Mouse (Mus musculus) neural tube, embryonic 10.5 days (tissue): ENCODE results near the gene Casq2.
"Not testable (repeated sequence)": the region's sequence is repeated elsewhere in the genome, so short reads cannot be mapped to it uniquely, and the experiment has no call there.

Experiments used
- DNase-seq: peaks from one replicate; pipeline ENCODE4 v3.0.0-alpha.2; 2017; ENCODE audit warnings: low spot score; ENCODE audit errors: extremely low spot score

Gene Casq2

GRCm38 (mm10) chr3:102163861-102164260, 77.6 kb downstream of the Casq2 start:
- not testable (repeated sequence) for DNase-seq

GRCm38 (mm10) chr3:102164911-102165310, 78.7 kb downstream of the Casq2 start:
- no peak for DNase-seq

- no peak for DNase-seq
Measured at GRCm38 (mm10) chr3:102165536-102166286, 79.5 kb downstream of the Casq2 start.

GRCm38 (mm10) chr3:102166287-102166620, 80.0 kb downstream of the Casq2 start:
- DNase-seq = no peak

GRCm38 (mm10) chr3:102166794-102167193, 80.6 kb downstream of the Casq2 start:
- no peak for DNase-seq

- DNase-seq = no peak
Measured at GRCm38 (mm10) chr3:102167555-102168210, 81.5 kb downstream of the Casq2 start.

GRCm38 (mm10) chr3:102169197-102169905, 83.1 kb downstream of the Casq2 start:
- DNase-seq = no peak

GRCm38 (mm10) chr3:102174118-102174865, 88.1 kb downstream of the Casq2 start:
- DNase-seq = no peak

GRCm38 (mm10) chr3:102175701-102176100, 89.5 kb downstream of the Casq2 start:
- DNase-seq = no peak

GRCm38 (mm10) chr3:102176116-102176515, 89.9 kb downstream of the Casq2 start:
- no peak for DNase-seq

- no peak for DNase-seq
Measured at GRCm38 (mm10) chr3:102177837-102178615, 91.8 kb downstream of the Casq2 start.

GRCm38 (mm10) chr3:102179869-102180268, 93.7 kb downstream of the Casq2 start:
- DNase-seq = no peak

- DNase-seq = no peak
Measured at GRCm38 (mm10) chr3:102180746-102181145, 94.5 kb downstream of the Casq2 start.

- no peak for DNase-seq
Measured at GRCm38 (mm10) chr3:102181191-102181590, 95.0 kb downstream of the Casq2 start.

GRCm38 (mm10) chr3:102182601-102183000, 96.4 kb downstream of the Casq2 start:
- DNase-seq = no peak

- DNase-seq = no peak
Measured at GRCm38 (mm10) chr3:102184721-102185120, 98.5 kb downstream of the Casq2 start.

GRCm38 (mm10) chr3:102187401-102187800, 101.2 kb downstream of the Casq2 start:
- no peak for DNase-seq

- DNase-seq = no peak
Measured at GRCm38 (mm10) chr3:102188972-102189371, 102.8 kb downstream of the Casq2 start.

- DNase-seq = peak; percentile 59
Measured at GRCm38 (mm10) chr3:102190015-102190414, 103.8 kb downstream of the Casq2 start.

- no peak for DNase-seq
Measured at GRCm38 (mm10) chr3:102190642-102191041, 104.4 kb downstream of the Casq2 start.

- DNase-seq = no peak
Measured at GRCm38 (mm10) chr3:102191575-102191974, 105.4 kb downstream of the Casq2 start.
